Comparison of ENCODE assay signal across 32 mouse cellular contexts in the genomic region with DNA sequence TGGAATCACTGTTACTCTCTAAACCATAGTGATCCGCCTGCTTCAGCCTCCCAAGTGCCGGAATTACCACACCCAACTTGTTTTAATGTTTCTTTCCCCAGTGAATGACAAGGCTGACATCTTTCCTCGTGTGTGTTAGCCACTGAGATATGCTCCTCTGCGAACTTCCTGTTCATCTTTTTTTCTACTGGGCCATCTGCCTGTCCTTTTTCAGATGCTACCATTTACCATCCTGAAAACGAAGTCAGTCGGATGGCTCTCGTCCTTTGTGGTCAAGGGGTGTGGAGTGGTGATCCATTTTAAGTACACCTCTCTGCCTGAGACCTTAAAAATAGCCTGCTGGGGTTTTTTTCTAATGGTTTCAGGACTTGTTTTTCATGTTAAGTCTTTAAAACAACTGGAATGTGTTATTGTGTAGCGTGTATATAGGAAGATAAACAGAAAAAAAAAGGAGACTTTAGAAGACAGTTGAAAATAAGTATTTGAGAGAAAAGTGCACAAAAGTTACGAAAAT.
"Had no signal": no experiment of that assay in that cellular context is flagged by ENCODE, and none has a peak within 500 bp of the region (broad histone marks: within the 10 kb centered on the region; RNA-seq: fewer than 3 reads in every experiment).

No protein-coding gene starts in this region.

- H3K27me3 ChIP-seq: liver, embryonic 12.5 days; liver, embryonic 13.5 days; liver, embryonic 15.5 days; lung, embryonic 15.5 days; midbrain, embryonic 12.5 days; midbrain, embryonic 15.5 days had no signal

- H3K4me2 ChIP-seq: limb, embryonic 12.5 days; limb, embryonic 13.5 days; limb, embryonic 15.5 days; liver, embryonic 11.5 days; liver, embryonic 12.5 days; liver, embryonic 13.5 days; liver, embryonic 15.5 days; lung, embryonic 14.5 days; lung, embryonic 15.5 days; midbrain, embryonic 11.5 days; midbrain, embryonic 12.5 days; midbrain, embryonic 13.5 days; midbrain, embryonic 15.5 days had no signal

- ATAC-seq: liver, embryonic 12.5 days; liver, postnatal 0 days; lung, postnatal 0 days; midbrain, embryonic 13.5 days; midbrain, embryonic 15.5 days; midbrain, embryonic 16.5 days had no signal

- H3K36me3 ChIP-seq: liver, embryonic 15.5 days; lung, embryonic 15.5 days; midbrain, embryonic 15.5 days had no signal

- H3K9me3 ChIP-seq: limb, embryonic 10.5 days; limb, embryonic 13.5 days; limb, embryonic 15.5 days; liver, embryonic 12.5 days; liver, embryonic 13.5 days; liver, embryonic 15.5 days; lung, embryonic 15.5 days; megakaryocyte, embryonic 14.5 days; midbrain, embryonic 10.5 days; midbrain, embryonic 12.5 days; midbrain, embryonic 13.5 days; midbrain, embryonic 15.5 days had no signal

- H3K4me3 ChIP-seq: left cerebral cortex, adult 2 months; limb, embryonic 10.5 days; limb, embryonic 12.5 days; limb, embryonic 13.5 days; limb, embryonic 15.5 days; liver, embryonic 12.5 days; liver, embryonic 13.5 days; liver, embryonic 15.5 days; lung, embryonic 15.5 days; megakaryocyte, embryonic 14.5 days; midbrain, embryonic 10.5 days; midbrain, embryonic 12.5 days; midbrain, embryonic 13.5 days; midbrain, embryonic 15.5 days; myocyte had no signal

- H3K27ac ChIP-seq: left cerebral cortex, adult 2 months; limb, embryonic 10.5 days; limb, embryonic 12.5 days; limb, embryonic 13.5 days; limb, embryonic 15.5 days; liver, embryonic 12.5 days; liver, embryonic 13.5 days; liver, embryonic 14.5 days; liver, embryonic 15.5 days; lung, embryonic 15.5 days; macrophage; midbrain, embryonic 10.5 days; midbrain, embryonic 12.5 days; midbrain, embryonic 13.5 days; midbrain, embryonic 15.5 days had no signal

- H3K4me1 ChIP-seq: liver, embryonic 12.5 days; liver, embryonic 13.5 days; liver, embryonic 15.5 days; lung, embryonic 15.5 days; midbrain, embryonic 10.5 days; midbrain, embryonic 12.5 days; midbrain, embryonic 13.5 days; midbrain, embryonic 15.5 days had no signal

- H3K9ac ChIP-seq: limb, embryonic 12.5 days; limb, embryonic 13.5 days; limb, embryonic 15.5 days; liver, embryonic 12.5 days; liver, embryonic 13.5 days; liver, embryonic 14.5 days; liver, embryonic 15.5 days; liver, postnatal 0 days; lung, embryonic 14.5 days; lung, embryonic 15.5 days; midbrain, embryonic 12.5 days; midbrain, embryonic 13.5 days; midbrain, embryonic 15.5 days had no signal

- DNase-seq: left cerebral cortex, postnatal 4 days; liver; liver, embryonic 13.5 days; liver, postnatal 0 days; lung, adult 18-20 months; lung, adult 2 months; lung, embryonic 14.5 days; lung, postnatal 10 days; lung, postnatal 14 days; lung, postnatal 36 days; lung, postnatal 4 days; midbrain, embryonic 14.5 days had no signal
